Mouse (Mus musculus) left cerebral cortex, postnatal 4 days (tissue): ENCODE data around the gene Spef2. TPM values are rescaled to one million over a fixed set of nuclear protein-coding genes. Genes with fewer than 3 reads are reported as not detected.
"Not testable (repeated sequence)": the region's sequence is repeated elsewhere in the genome, so short reads cannot be mapped to it uniquely, and the experiment has no call there.

Experiments
- DNase-seq: peaks from one replicate; pipeline ENCODE4 v3.0.0-alpha.2; 2022
- intact Hi-C: fragments of 180-260 bp; cut with DNase I; formaldehyde crosslinking; loops from one replicate; pipeline ENCODE4 v1.15.1; 2025
- total RNA-seq, 2 experiments: library from RNA; stranded (reverse); gene quantifications; 2 replicates each; pipeline ENCODE4 v1.2.3; 2021

The Spef2 gene
- under 1 TPM; 0.62 to 0.88 TPM for total RNA-seq

DNA sequence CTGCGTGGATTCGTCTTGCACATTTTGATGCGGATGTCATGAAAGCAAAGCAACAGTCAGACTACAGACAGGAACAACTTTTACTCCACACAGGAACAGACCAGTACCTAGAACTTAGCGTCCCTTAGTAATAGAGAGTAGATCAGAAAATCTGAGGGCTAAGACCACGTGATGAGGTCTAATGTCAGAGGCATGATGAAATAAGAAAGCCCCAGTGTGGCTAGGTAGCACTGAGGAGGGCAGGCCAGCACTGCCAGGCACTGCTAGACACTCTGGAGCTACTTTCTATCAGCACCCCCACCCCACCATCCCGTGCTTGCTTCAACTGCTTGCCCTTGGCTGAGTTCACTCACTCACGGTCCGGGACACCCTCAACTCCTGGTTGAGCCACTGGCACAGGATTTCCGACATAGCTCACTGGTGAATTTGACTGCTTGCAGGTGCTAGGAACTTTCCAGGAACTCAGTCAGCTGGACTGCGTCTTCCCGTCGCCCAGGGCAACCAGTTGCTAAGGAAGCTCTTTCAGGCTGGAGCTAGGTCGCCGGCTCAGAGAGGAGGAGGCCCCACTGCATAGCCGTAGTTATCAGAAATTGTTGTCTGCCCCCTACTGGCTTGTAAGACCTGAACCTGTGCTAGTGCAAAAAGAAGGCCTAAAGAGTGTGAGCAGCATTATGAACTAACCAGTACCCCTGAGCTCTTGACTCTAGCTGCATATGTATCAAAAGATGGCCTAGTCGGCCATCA is at the start of gene Spef2:
Gene Spef2 (minus strand): TSS at position 510 of the 744 bp plus-strand sequence.
- DNase-seq, result peak; percentile 59
- intact Hi-C loops, result no loop called here

DNA sequence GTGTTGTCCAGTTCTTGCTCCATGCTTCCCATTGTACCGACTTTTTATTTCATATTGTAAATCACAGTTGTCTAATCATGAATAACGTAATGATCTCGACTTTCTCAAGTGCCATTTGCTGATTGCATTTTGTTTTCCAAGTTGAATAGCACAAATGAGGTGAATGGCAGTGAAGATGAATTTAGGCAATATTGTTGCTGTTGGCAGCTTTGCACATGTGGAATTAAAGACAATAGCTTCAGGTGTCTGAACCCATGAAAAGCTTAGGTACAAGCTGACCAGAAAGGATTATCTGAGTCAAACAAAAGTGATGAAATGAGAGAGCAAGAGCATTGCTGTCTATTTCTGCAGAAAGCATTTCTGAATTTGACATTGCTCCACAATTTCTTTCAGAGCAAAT is 45.5 kb upstream of the Spef2 start:
- intact Hi-C loops, result no loop called here
- no peak for DNase-seq

DNA sequence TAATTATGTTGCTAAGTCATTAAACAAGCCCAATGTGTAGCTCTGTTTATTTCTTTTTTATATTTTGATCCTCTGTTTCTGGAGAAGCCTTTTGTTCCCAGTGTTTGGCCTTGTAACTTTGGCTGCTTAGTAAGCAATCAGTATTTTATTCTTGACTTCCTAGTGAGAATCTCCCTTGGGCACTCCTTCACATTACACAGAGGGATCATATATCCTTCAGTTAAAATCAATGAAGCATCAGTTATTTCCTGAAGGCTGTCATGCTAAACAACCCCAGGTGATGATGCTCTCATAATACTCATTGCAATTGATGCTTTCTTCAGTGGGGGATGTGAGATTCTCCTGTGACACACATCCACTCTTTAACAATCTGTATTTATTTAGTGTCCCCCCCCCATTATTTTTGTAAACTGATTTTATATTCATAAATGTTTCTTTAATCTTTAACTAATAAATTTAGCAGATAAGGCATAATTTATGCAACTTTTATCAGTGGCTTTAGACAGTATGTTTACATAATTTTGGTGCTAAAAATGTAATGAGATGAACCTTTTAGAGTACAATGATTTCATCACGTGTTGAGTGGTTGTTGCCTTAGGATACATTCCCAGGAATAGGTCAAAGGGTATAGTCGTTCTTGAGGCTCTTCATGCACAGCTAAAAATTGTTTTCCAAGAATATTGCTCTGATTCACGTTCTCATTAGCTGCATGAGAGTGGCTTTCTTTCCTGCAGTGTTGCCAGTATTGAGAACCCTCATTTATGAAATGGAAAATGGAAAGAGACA is 39.8 kb upstream of the Spef2 start:
- no peak for DNase-seq
- intact Hi-C loops, result no loop called here

- intact Hi-C loops, DNase-seq: not testable (repeated sequence)
These were observed 25.8 kb upstream of the Spef2 start for GRCm38 (mm10) chr15:9774222-9775142.

DNA sequence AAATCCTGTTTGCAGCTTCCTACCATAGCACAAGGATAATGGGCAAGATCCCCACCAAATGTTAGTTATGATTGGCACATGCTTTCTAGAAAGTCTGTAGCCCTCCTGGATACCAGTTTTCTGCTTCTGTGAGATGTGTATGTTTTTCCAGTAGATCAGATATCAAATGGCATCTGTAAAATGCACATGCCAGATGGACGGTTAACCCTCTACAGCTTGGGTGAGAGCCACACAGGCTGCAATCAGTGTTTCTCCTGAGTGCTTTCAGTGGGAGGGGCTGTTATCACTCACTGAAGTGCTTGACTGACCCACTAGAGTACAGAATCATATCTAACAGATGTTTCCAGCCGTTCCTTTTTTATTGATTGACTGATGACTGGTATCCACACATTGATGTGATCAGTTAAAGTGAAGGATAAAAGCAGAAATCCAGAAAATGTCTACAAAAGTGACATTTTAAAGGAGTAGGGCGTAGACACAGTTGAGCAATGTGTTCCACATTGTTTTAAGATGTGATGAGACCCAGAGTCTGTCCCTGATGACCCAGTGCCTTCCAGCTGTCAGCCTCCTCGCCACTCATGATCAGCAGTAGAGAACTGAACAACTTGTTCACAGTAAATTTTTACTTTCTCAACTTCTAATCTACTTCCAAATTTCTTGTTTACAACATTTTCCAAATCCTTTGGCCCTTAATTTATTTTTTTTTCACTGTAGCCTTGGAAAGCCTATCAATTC is 19.7 kb upstream of the Spef2 start:
- no peak for DNase-seq
- intact Hi-C loops, result no loop called here

DNA sequence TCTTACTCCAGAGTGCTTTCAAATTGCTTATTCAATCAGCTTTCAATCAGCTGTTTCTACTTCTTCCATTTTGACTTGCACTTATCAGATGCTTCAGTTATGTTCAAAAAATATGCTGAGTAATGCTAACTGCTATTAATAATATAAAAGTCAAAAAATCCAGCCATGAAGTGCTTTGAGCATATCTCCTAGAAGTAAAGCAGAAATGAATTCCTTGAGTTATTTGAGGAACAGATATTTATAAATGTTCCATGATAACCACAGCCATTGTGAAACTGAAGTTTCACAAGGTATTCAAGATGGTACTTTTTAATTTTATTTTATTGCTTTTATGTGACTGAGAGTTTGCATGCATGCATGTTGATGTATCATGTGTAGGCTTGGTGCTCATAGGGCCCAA is 18.4 kb upstream of the Spef2 start:
- intact Hi-C loops, result no loop called here
- DNase-seq, result no peak

DNA sequence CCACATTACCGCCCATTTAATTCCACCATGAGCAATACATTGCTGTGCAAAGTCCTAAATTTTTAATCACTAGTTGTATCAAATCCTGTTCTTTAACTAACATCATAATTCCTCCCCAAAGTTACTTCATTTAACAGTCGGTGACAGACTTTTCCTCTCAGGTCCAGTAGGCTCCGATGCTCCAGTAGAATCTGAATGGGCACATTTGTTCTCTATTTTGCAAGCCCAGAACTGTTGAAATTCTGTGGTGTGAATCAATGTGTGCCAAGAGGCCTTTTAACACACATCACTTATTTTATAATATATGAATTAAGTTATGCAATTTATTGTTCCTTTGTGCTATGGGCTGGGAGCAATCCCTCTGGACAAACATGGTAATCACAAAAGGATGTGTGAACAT is 2.3 kb upstream of the Spef2 start:
- intact Hi-C loops, result no loop called here
- DNase-seq, result no peak

DNA sequence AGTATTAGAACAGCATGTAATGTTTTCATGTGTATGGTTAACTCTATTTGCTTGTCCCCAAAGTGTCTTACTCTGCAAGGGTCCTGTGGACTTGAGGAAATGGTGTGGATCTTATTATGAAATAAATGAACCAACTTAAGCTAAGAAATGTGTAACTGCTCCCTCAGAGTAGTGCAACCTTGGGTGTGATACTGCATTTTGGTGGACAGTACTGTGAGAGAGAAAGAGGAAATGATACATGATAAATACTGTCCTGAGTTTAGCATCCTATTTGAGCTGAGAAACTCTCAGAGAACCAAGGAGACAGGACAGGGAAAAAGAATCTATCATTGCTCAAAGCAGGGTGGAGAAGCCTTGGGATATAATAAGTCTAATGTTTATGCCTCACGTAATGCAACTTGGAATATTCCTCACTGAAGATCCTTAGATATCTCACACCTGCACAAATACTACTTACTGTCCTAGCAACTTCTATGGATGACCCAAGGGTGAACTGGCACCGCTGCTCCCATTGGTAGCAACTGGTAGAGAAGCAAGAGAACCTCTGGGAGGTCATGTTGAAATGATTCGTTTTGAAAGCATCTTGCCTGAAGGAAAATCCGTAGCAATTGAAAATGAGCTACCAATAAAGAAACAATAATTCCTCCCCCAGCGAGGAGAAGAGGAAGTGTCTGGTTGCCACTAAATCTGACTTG is 1.1 kb downstream of the Spef2 start:
- DNase-seq, result no peak
- intact Hi-C loops, result no loop called here

- no peak for DNase-seq
These were observed 6.5 kb downstream of the Spef2 start for GRCm38 (mm10) chr15:9742172-9742571.

GRCm38 (mm10) chr15:9714574-9715458 is 33.9 kb downstream of the Spef2 start:
- no peak for DNase-seq
- intact Hi-C loops, result no loop called here

More at GRCm38 (mm10) chr15:9742172-9742571, 6.5 kb downstream of the Spef2 start:
- intact Hi-C loops, result no loop called here

DNA sequence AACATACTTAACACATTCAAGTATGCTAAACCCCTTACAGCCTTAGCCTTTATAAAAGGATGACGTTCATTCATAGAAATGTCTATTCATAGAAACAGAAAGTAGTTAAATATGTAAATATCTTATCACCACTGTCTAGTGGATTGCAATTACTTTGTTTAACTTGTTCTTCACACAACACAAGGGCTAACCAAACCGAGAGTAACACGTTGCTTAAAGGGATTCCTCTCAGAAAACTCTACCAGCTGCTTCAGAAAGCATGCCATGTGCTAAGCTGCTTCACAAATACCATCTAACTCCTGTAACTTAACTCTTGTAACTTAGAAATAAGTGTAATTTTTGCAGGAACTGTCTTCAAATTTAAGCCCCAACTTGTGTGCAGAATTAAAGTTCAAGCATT is 35.0 kb downstream of the Spef2 start:
- intact Hi-C loops, result no loop called here
- no peak for DNase-seq

- intact Hi-C loops, result no loop called here
- DNase-seq, result no peak
These were observed 38.3 kb downstream of the Spef2 start for GRCm38 (mm10) chr15:9710330-9710729.

GRCm38 (mm10) chr15:9705830-9706450 is 42.7 kb downstream of the Spef2 start:
- DNase-seq, result no peak
- intact Hi-C loops, result no loop called here

DNA sequence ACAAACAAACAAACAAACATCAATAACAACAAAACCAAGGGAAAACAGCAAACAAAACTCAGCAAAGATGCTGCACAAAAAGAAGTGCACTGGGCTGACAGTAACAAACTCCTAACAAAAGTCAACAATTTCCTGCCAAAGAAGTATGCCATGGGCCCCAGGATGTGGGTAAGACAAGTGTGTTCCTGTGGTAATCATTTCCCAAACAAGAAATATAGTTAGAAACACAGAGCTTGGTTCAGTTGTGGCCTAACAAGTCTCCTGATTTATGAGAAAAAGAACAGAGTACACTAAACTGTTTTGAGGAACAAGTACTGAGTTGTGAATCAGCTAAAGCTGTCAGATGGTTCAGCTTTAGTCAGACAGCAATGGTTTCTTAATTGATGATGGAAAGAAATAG is 46.8 kb downstream of the Spef2 start:
- intact Hi-C loops, result no loop called here
- DNase-seq, result no peak

DNA sequence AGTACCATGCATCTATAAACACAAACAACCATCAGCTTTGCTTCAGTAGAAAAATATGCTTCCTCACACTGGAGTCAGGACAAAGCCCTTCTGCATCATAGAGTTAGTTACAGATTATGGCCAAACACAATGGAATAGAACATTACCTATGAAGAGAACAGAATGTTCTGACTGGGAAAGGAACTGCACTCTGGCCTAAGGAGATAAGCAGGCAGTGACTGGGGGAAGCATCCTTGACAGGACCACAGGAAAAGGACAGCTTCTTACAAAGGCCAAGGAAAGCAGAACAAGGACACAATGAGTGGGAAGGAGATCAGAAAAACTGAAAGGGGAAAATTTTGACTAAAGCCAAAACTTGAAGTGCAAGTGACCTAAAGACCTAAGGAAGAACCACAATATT is 56.9 kb downstream of the Spef2 start:
- intact Hi-C loops, result no loop called here
- no peak for DNase-seq

- intact Hi-C loops, result no loop called here
- DNase-seq, result no peak
These were observed 57.8 kb downstream of the Spef2 start for GRCm38 (mm10) chr15:9690845-9691244.

DNA sequence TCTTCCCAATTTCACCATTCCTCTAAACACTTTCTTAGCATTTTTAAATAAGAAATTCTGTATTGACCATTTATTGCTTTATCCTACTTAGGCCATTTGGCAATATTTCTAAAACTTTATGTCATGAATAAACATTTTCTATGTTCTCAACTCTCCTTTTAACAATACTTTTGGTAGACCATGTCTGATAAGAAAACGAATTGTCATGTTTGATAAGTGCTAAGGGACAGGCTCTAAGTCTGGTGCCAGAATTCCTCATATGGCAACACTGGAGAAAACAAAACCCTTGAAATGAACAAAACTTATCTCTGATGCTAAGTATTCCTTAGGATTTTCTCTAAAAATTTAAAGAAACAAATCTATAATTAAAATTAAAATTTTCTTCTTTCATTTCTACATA is 58.2 kb downstream of the Spef2 start:
- intact Hi-C loops, result no loop called here
- DNase-seq, result no peak

GRCm38 (mm10) chr15:9683485-9683884 is 65.2 kb downstream of the Spef2 start:
- intact Hi-C loops, result no loop called here
- DNase-seq, result no peak
